ENCODE assay signal across 8 mouse cellular contexts in genomic region chr13:28633541-28634041, GRCm38 (mm10).
A peak's percentile ranks its signal among the peaks of the same experiment; 100 is the strongest.
DNase-seq lines count a peak whose midpoint lies in the region; ATAC-seq and TF ChIP-seq lines count a peak whose summit lies in the region.
"Had no signal": no experiment of that assay in that cellular context is flagged by ENCODE, and none has a peak within 500 bp of the region (broad histone marks: within the 10 kb centered on the region; RNA-seq: fewer than 3 reads in every experiment).

No protein-coding gene starts in this region.

- H3K4me2 ChIP-seq in midbrain, embryonic 12.5 days (replicated peaks): no peak overlapping the region
- no peak overlapping the region for H3K4me2 ChIP-seq in midbrain, embryonic 16.5 days (ENCODE audit: low read length)
- H3K4me2 ChIP-seq in neural tube, embryonic 13.5 days: no peak overlapping the region
- H3K4me2 ChIP-seq: heart, embryonic 13.5 days had no signal

- H3K27me3 ChIP-seq in midbrain, embryonic 12.5 days: no peaks in the 10 kb centered on the region
- no peaks in the 10 kb centered on the region for H3K27me3 ChIP-seq in midbrain, embryonic 16.5 days (ENCODE audit: control insufficient read depth, insufficient read depth, low read depth, low read length)
- H3K27me3 ChIP-seq in kidney, adult 2 months (replicated peaks; ENCODE audit: control insufficient read depth, insufficient read depth, low read length): no peaks in the 10 kb centered on the region
- no peaks in the 10 kb centered on the region for H3K27me3 ChIP-seq in neural tube, embryonic 13.5 days
- H3K27me3 ChIP-seq: heart, embryonic 13.5 days had no signal

- no peak overlapping the region for H3K4me3 ChIP-seq in midbrain, embryonic 12.5 days
- no peak overlapping the region for H3K4me3 ChIP-seq in midbrain, embryonic 16.5 days (ENCODE audit: low read depth, low read length)
- H3K4me3 ChIP-seq in kidney, adult 2 months (ENCODE audit: insufficient read depth, low read depth, low read length): no peak overlapping the region
- no peak overlapping the region for H3K4me3 ChIP-seq in neural tube, embryonic 13.5 days
- H3K4me3 ChIP-seq: heart, embryonic 13.5 days had no signal

- no peaks in the 10 kb centered on the region for H3K9me3 ChIP-seq in midbrain, embryonic 12.5 days
- H3K9me3 ChIP-seq in midbrain, embryonic 16.5 days (replicated peaks; ENCODE audit: control insufficient read depth, low read length, poor library complexity, severe bottlenecking): no peaks in the 10 kb centered on the region
- H3K9me3 ChIP-seq in neural tube, embryonic 13.5 days: no peaks in the 10 kb centered on the region
- H3K9me3 ChIP-seq: heart, embryonic 13.5 days had no signal

- intact Hi-C loops in heart, postnatal 14 days (cut with DNase I): loop anchor here (5.0 kb wide), 2 partner anchors 124 to 249 kb away; no protein-coding TSS in a partner anchor

- 44% methylated on average over 5 of the region's 5 CpGs for WGBS in midbrain, embryonic 12.5 days
- WGBS in midbrain, embryonic 16.5 days: 33% methylated on average over 5 of the region's 5 CpGs
- 47% methylated on average over 5 of the region's 5 CpGs for WGBS in kidney, adult 2 months
- WGBS in neural tube, embryonic 13.5 days: 18% methylated on average over 5 of the region's 5 CpGs

- peaks cover 30% of the 10 kb centered on the region for H3K4me1 ChIP-seq in midbrain, embryonic 12.5 days
- H3K4me1 ChIP-seq in midbrain, embryonic 16.5 days (ENCODE audit: control insufficient read depth, insufficient read depth, low read length): peaks cover 11% of the 10 kb centered on the region
- peaks cover 2% of the 10 kb centered on the region; the same call in 1 of the 2 replicates for H3K4me1 ChIP-seq in kidney, adult 2 months (ENCODE audit: control insufficient read depth, insufficient read depth, low read length)
- peaks cover 37% of the 10 kb centered on the region for H3K4me1 ChIP-seq in neural tube, embryonic 13.5 days (replicated peaks)

- no peak overlapping the region for H3K9ac ChIP-seq in midbrain, embryonic 12.5 days (replicated peaks)
- no peak overlapping the region for H3K9ac ChIP-seq in midbrain, embryonic 16.5 days (ENCODE audit: low read depth, low read length)
- no peak overlapping the region for H3K9ac ChIP-seq in neural tube, embryonic 13.5 days
- H3K9ac ChIP-seq: heart, embryonic 13.5 days had no signal

- peak; percentile 55 for DNase-seq in embryo, embryonic 10.5 days (ENCODE audit: low spot score)
- DNase-seq in kidney, adult 2 months: peak; percentile 41
- DNase-seq in heart, postnatal 14 days: no peak
- DNase-seq in thymus, adult 18-20 months: no peak

- ATAC-seq in midbrain, embryonic 12.5 days (ENCODE audit: low FRiP score, low read depth): no peak
- ATAC-seq in midbrain, embryonic 16.5 days: no peak
- no peak for ATAC-seq in neural tube, embryonic 13.5 days (ENCODE audit: low read depth)

- no peak for TF ChIP-seq POLR2A in kidney, adult 2 months (IDR thresholded peaks at IDR 0.05; ENCODE audit: low read depth, low read length)

- TF ChIP-seq CTCF in kidney, adult 2 months (conservative IDR thresholded peaks at IDR 0.05; ENCODE audit: insufficient read depth, insufficient read length, low read depth, low read length): no peak

- peaks cover 13% of the 10 kb centered on the region; the same call in 1 of the 2 replicates for H3K36me3 ChIP-seq in midbrain, embryonic 12.5 days
- H3K36me3 ChIP-seq in midbrain, embryonic 16.5 days (ENCODE audit: control insufficient read depth, insufficient read depth, low read length): no peaks in the 10 kb centered on the region
- no peaks in the 10 kb centered on the region for H3K36me3 ChIP-seq in kidney, adult 2 months (ENCODE audit: control insufficient read depth, insufficient read depth, low read length)
- H3K36me3 ChIP-seq in neural tube, embryonic 13.5 days: no peaks in the 10 kb centered on the region
- H3K36me3 ChIP-seq: heart, embryonic 13.5 days had no signal

- H3K27ac ChIP-seq in midbrain, embryonic 12.5 days (replicated peaks): peak overlapping the region; percentile 25; the same call in 1 of the 2 replicates
- H3K27ac ChIP-seq in midbrain, embryonic 16.5 days (ENCODE audit: low read length): no peak overlapping the region
- no peak overlapping the region for H3K27ac ChIP-seq in kidney, adult 2 months (ENCODE audit: insufficient read depth, low read depth, low read length)
- H3K27ac ChIP-seq in neural tube, embryonic 13.5 days (replicated peaks): peak overlapping the region; percentile 53; the same call in 1 of the 2 replicates

Comparison
In these comparisons a context has a peak if more than half of its experiments do, and no peak if none do; other contexts are left out.
1. H3K27ac ChIP-seq: peak in midbrain, embryonic 12.5 days (single experiment) and neural tube, embryonic 13.5 days (single experiment); none in midbrain, embryonic 16.5 days (single experiment) and kidney, adult 2 months (single experiment).
2. DNase-seq: peak in embryo, embryonic 10.5 days (single experiment) and kidney, adult 2 months (single experiment); none in heart, postnatal 14 days (0 of 2) and thymus, adult 18-20 months (0 of 2).